Mouse (Mus musculus) layer of hippocampus, postnatal 10 days (tissue): ENCODE measurements at regions not wholly inside any gene's neighbourhood (a gene's known extent, or its start where the extent isn't known, plus 50 kb on each side); places are given as distances from the start of the nearest gene placed in this dataset.

Source experiments
- DNase-seq, 2 experiments: peaks; one replicate each; pipeline ENCODE4 v3.0.0; 2021; ENCODE audit warnings: low spot score in 2 of 2

- DNase-seq, result no peak
Observed at GRCm38 (mm10) chr8:49441270-49441669, 597.5 kb upstream of the Tenm3 start.

- no peak for DNase-seq
Observed at GRCm38 (mm10) chr8:49396519-49396918, 552.8 kb upstream of the Tenm3 start.

GRCm38 (mm10) chr8:49395029-49395428 lies 551.3 kb upstream of the Tenm3 start:
- DNase-seq, result no peak

- no peak for DNase-seq
Observed at GRCm38 (mm10) chr8:49389525-49389924, 545.8 kb upstream of the Tenm3 start.

GRCm38 (mm10) chr8:49387587-49387986 lies 543.8 kb upstream of the Tenm3 start:
- DNase-seq, result no peak

- no peak for DNase-seq
Observed at GRCm38 (mm10) chr8:49372686-49373085, 528.9 kb upstream of the Tenm3 start.

GRCm38 (mm10) chr8:49362682-49363081 lies 518.9 kb upstream of the Tenm3 start:
- no peak for DNase-seq

- no peak for DNase-seq
Observed at GRCm38 (mm10) chr8:49361443-49361842, 517.7 kb upstream of the Tenm3 start.

- DNase-seq, result no peak
Observed at GRCm38 (mm10) chr8:49360121-49360520, 516.4 kb upstream of the Tenm3 start.

- DNase-seq, result no peak
Observed at GRCm38 (mm10) chr8:49359671-49360070, 515.9 kb upstream of the Tenm3 start.

GRCm38 (mm10) chr8:49348602-49349001 lies 504.9 kb upstream of the Tenm3 start:
- DNase-seq, result no peak

- DNase-seq, result no peak
Observed at GRCm38 (mm10) chr8:49338716-49339115, 495.0 kb upstream of the Tenm3 start.

GRCm38 (mm10) chr8:49326980-49327379 lies 483.2 kb upstream of the Tenm3 start:
- DNase-seq, result no peak

- DNase-seq, result no peak
Observed at GRCm38 (mm10) chr8:49321404-49321803, 477.7 kb upstream of the Tenm3 start.

- no peak for DNase-seq
Observed at GRCm38 (mm10) chr8:49313483-49314278, 469.9 kb upstream of the Tenm3 start.

GRCm38 (mm10) chr8:49312816-49313215 lies 469.1 kb upstream of the Tenm3 start:
- DNase-seq, result no peak

- no peak for DNase-seq
Observed at GRCm38 (mm10) chr8:49282401-49282800, 438.6 kb upstream of the Tenm3 start.

- DNase-seq, result no peak
Observed at GRCm38 (mm10) chr8:49281254-49281653, 437.5 kb upstream of the Tenm3 start.

GRCm38 (mm10) chr8:49274031-49274430 lies 430.3 kb upstream of the Tenm3 start:
- DNase-seq, result no peak

- no peak for DNase-seq
Observed at GRCm38 (mm10) chr8:49273109-49273508, 429.4 kb upstream of the Tenm3 start.

- no peak for DNase-seq
Observed at GRCm38 (mm10) chr8:49263416-49263815, 419.7 kb upstream of the Tenm3 start.

- DNase-seq, result no peak
Observed at GRCm38 (mm10) chr8:49262797-49263196, 419.0 kb upstream of the Tenm3 start.

- DNase-seq, result no peak
Observed at GRCm38 (mm10) chr8:49255954-49256353, 412.2 kb upstream of the Tenm3 start.
